Mouse (Mus musculus) gastrocnemius, adult 18-20 months (tissue): ENCODE results near the gene Kat5. TPM values are rescaled to one million over a fixed set of nuclear protein-coding genes. Genes with fewer than 3 reads are reported as not detected.

Source experiments
- total RNA-seq, 2 experiments: library from RNA; stranded (reverse); gene quantifications; 2 replicates each; pipeline ENCODE4 v1.2.3; 2021

Gene Kat5
- total RNA-seq, 2 experiments from 2014 or later = 24.0 to 26.0 TPM

Other genes with a start within 250 kb of the Kat5 start
- gene Eif1ad, start 243.5 kb downstream of the Kat5 start, total RNA-seq = 10 to 100 TPM; 16.3 to 16.5 TPM
- 100 to 1,000 TPM; 127 to 128 TPM for gene Banf1, start 243.1 kb downstream of the Kat5 start, total RNA-seq
- gene Sart1, start 221.5 kb downstream of the Kat5 start, total RNA-seq = 10 to 100 TPM; 36.5 to 38.8 TPM
- 1 to 10 TPM; 1.2 to 1.3 TPM for gene Tsga10ip, start 207.7 kb downstream of the Kat5 start, total RNA-seq
- gene Drap1, start 185.3 kb downstream of the Kat5 start, total RNA-seq = 100 to 1,000 TPM; 587 to 651 TPM
- 10 to 100 TPM; 32.9 to 36.2 TPM for gene AI837181, start 185.1 kb downstream of the Kat5 start, total RNA-seq
- gene Fosl1, start 162.7 kb downstream of the Kat5 start, total RNA-seq = under 1 TPM; 0.17 to 0.34 TPM
- 1 to 10 TPM; 4.0 to 5.1 TPM for gene Ccdc85b, start 152.3 kb downstream of the Kat5 start, total RNA-seq
- 10 to 100 TPM; 33.7 to 38.5 TPM for gene Fibp, start 149.6 kb downstream of the Kat5 start, total RNA-seq
- not detected for gene Ctsw, start 141.7 kb downstream of the Kat5 start, total RNA-seq
- gene Efemp2, start 136.3 kb downstream of the Kat5 start, total RNA-seq = 1 to 10 TPM; 4.0 to 5.6 TPM
- gene Mus81, start 121.8 kb downstream of the Kat5 start, total RNA-seq = 10 to 100 TPM; 18.3 to 22.1 TPM
- 10 to 100 TPM; 48.4 to 74.2 TPM for gene Cfl1, start 119.8 kb downstream of the Kat5 start, total RNA-seq
- under 1 TPM; 0.21 to 0.30 TPM for gene 1700020D05Rik, start 106.5 kb downstream of the Kat5 start, total RNA-seq
- gene Snx32, start 99.7 kb downstream of the Kat5 start, total RNA-seq = 1 to 10 TPM; 5.5 to 5.8 TPM
- not detected for gene Ovol1, start 49.6 kb downstream of the Kat5 start, total RNA-seq
- gene Ap5b1, start 42.2 kb downstream of the Kat5 start, total RNA-seq = 1 to 10 TPM; 1.7 to 2.5 TPM
- gene Rnaseh2c, start 8.4 kb downstream of the Kat5 start, total RNA-seq = 10 to 100 TPM; 40.7 to 50.1 TPM
- gene Rela, start 27.2 kb upstream of the Kat5 start, total RNA-seq = 10 to 100 TPM; 14.6 to 19.3 TPM
- gene Sipa1, start 53.5 kb upstream of the Kat5 start, total RNA-seq = 1 to 10 TPM; 5.6 to 8.2 TPM
- 1 to 10 TPM; 8.6 to 9.4 TPM for gene Map3k11, start 78.5 kb upstream of the Kat5 start, total RNA-seq
- gene Pcnx3, start 78.7 kb upstream of the Kat5 start, total RNA-seq = 10 to 100 TPM; 12.5 to 13.8 TPM
- gene Kcnk7, start 94.1 kb upstream of the Kat5 start, total RNA-seq = not detected
- gene Ehbp1l1, start 116.1 kb upstream of the Kat5 start, total RNA-seq = 100 to 1,000 TPM; 210 to 241 TPM
- gene Fam89b, start 119.4 kb upstream of the Kat5 start, total RNA-seq = 10 to 100 TPM; 20.1 to 21.3 TPM
- gene Ltbp3, start 130.7 kb upstream of the Kat5 start, total RNA-seq = 10 to 100 TPM; 41.4 to 45.4 TPM
- 10 to 100 TPM; 70.6 to 74.4 TPM for gene Scyl1, start 161.2 kb upstream of the Kat5 start, total RNA-seq